Mouse (Mus musculus): ENCODE data around the gene Cttnbp2. TPM values are rescaled to one million over a fixed set of nuclear protein-coding genes. Genes with fewer than 3 reads are reported as not detected.

Cttnbp2 gene
- 2.3 TPM for polyA plus RNA-seq (2015; fragmentation: Illumina TruSeq; extraction: RNeasy Lipid Tissue Mini Kit (QIAGEN cat#74804); ENCODE audit: insufficient read depth, low replicate concordance)

DNA sequence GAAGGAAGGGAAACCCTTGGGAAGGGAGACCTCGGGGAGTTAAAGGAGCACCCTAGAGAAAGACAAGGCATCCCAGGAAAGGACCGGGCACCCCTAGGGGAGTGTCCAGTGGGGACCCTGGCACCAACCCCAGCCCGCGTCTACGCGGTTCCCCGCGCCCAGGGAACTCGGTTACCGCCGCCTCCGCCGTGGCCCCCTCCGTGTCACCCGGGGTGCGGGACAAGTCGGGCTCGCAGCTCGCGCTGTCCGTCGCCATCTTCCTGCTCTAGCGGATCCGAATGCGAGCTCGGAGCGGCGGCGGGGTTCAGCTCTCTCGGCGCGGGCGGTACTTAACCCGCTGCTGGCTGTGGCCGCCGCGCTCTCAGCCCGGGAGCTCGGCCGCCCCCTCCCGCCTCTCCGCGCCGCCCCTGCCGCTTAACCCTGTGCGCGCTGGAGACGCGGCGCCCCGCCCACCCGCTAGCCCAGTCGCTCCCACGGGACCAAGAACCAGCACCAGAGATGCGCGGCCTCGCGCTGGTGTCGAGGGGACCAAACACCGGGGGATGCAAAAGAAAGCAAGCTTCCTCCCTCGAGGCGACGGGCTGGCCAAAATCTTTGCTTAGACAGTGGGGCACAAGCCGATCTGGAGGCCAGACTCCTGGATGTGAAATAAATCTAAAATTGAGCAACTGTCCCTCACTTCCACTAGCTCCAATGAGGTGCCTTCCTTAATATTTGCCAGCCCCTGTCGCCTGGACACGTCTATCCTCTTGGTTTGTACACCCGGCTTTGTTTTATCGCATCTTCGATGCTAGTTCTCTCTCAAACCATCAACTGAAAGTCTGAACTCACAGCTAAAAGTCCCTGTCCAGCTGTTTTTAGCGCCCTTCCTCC, at the start of gene Cttnbp2:
Gene Cttnbp2, minus strand, starts transcription at position 364 of the 873 bp plus-strand sequence.

